ENCODE assay signal across 9 mouse cellular contexts in the genomic region with DNA sequence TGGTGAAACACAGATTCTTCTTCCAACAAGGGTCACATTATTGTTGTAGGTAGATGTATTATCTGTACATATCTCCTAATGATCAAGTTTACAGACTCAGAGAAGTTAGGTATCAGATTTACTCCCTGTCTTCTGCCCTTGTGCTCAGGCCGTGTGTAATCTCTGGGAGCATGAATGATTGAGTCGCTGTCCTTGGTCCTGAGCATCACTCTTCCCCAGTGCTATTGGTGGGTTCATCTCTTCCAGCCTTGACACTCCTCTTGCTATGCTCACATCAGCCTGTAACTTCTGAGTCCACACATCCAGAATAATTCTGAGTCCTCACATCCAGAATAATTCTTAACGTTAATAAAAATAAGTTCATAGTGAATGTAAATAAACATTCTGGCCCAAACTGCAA.
A peak's percentile ranks its signal among the peaks of the same experiment; 100 is the strongest.
DNase-seq lines count a peak whose midpoint lies in the region; ATAC-seq and TF ChIP-seq lines count a peak whose summit lies in the region.
"Had no signal": no experiment of that assay in that cellular context is flagged by ENCODE, and none has a peak within 500 bp of the region (broad histone marks: within the 10 kb centered on the region; RNA-seq: fewer than 3 reads in every experiment).

No protein-coding gene starts in this region.

- no peaks in the 10 kb centered on the region for H3K27me3 ChIP-seq in lung, embryonic 14.5 days (ENCODE audit: insufficient read depth, low read length)
- H3K27me3 ChIP-seq in limb, embryonic 14.5 days (ENCODE audit: control insufficient read depth, insufficient read depth, low read length) = no peaks in the 10 kb centered on the region
- H3K27me3 ChIP-seq: stomach, embryonic 15.5 days had no signal

- no peaks in the 10 kb centered on the region for H3K9me3 ChIP-seq in lung, embryonic 14.5 days (ENCODE audit: low read depth, low read length)
- no peaks in the 10 kb centered on the region for H3K9me3 ChIP-seq in limb, embryonic 14.5 days (ENCODE audit: control insufficient read depth, low read length)
- H3K9me3 ChIP-seq: stomach, embryonic 15.5 days had no signal

- H3K4me1 ChIP-seq in lung, embryonic 14.5 days (ENCODE audit: insufficient read depth) = no peaks in the 10 kb centered on the region
- H3K4me1 ChIP-seq in limb, embryonic 14.5 days (ENCODE audit: control insufficient read depth, insufficient read depth, low read length) = no peaks in the 10 kb centered on the region
- H3K4me1 ChIP-seq: stomach, embryonic 15.5 days had no signal

- no peak overlapping the region for H3K27ac ChIP-seq in lung, embryonic 14.5 days (ENCODE audit: low read depth)
- H3K27ac ChIP-seq in limb, embryonic 14.5 days (replicated peaks; ENCODE audit: low read depth, low read length) = no peak overlapping the region
- H3K27ac ChIP-seq: stomach, embryonic 15.5 days had no signal

- no peaks in the 10 kb centered on the region for H3K36me3 ChIP-seq in lung, embryonic 14.5 days (ENCODE audit: insufficient read depth)
- no peaks in the 10 kb centered on the region for H3K36me3 ChIP-seq in limb, embryonic 14.5 days (ENCODE audit: control insufficient read depth, insufficient read depth, low read length)
- H3K36me3 ChIP-seq: stomach, embryonic 15.5 days had no signal

- no peak overlapping the region for H3K4me2 ChIP-seq in lung, embryonic 14.5 days
- H3K4me2 ChIP-seq in limb, embryonic 14.5 days (replicated peaks; ENCODE audit: low read depth, low read length, severe bottlenecking) = no peak overlapping the region
- H3K4me2 ChIP-seq: stomach, embryonic 15.5 days had no signal

- TF ChIP-seq CTCF in lung, embryonic 14.5 days (IDR thresholded peaks at IDR 0.05; ENCODE audit: low read depth) = no peak

- H3K9ac ChIP-seq in lung, embryonic 14.5 days = no peak overlapping the region
- no peak overlapping the region for H3K9ac ChIP-seq in limb, embryonic 14.5 days (ENCODE audit: low read depth, low read length, severe bottlenecking)
- H3K9ac ChIP-seq: stomach, embryonic 15.5 days had no signal

- no peak overlapping the region for H3K4me3 ChIP-seq in lung, embryonic 14.5 days (ENCODE audit: low read depth, low read length)
- H3K4me3 ChIP-seq in limb, embryonic 14.5 days (replicated peaks; ENCODE audit: low read length) = no peak overlapping the region
- H3K4me3 ChIP-seq: stomach, embryonic 15.5 days had no signal

- 27% methylated on average over 3 of the region's 3 CpGs for WGBS in lung, embryonic 14.5 days
- WGBS in limb, embryonic 14.5 days = 33% methylated on average over 3 of the region's 3 CpGs

- no peak for ATAC-seq in CD4-positive, CD25-positive, alpha-beta regulatory T cell, adult 4 months
- ATAC-seq in lung, embryonic 14.5 days (ENCODE audit: insufficient read depth) = peak; percentile 52; the same call in 1 of the 2 replicates
- no peak for ATAC-seq in limb, embryonic 14.5 days (ENCODE audit: low FRiP score, low read depth)

- no peak for TF ChIP-seq POLR2A in limb, embryonic 14.5 days (IDR thresholded peaks at IDR 0.05; ENCODE audit: borderline replicate concordance, extremely low read depth, insufficient read depth, insufficient read length)

- intact Hi-C loops in left cerebral cortex, postnatal 10 days (cut with DNase I) = no loop called here

- peak; percentile 1 for DNase-seq in CD4-positive, CD25-positive, alpha-beta regulatory T cell, adult 2 months (ENCODE audit: low read depth, low spot score)
- peak; percentile 87 for DNase-seq in lung, embryonic 14.5 days
- no peak for DNase-seq in lung, postnatal 4 days
- DNase-seq in c-Kit-positive CD71-positive TER-119-negative erythroid progenitor cells, embryonic 14.5 days (ENCODE audit: low read depth) = peak; percentile 1
- DNase-seq in limb, embryonic 14.5 days (ENCODE audit: low spot score) = peak; percentile 87
- DNase-seq in left cerebral cortex, postnatal 10 days (ENCODE audit: extremely low spot score in 1 of 2, low spot score in 2 of 2) = no peak
- no peak for DNase-seq in left cerebral cortex, adult 11 months (ENCODE audit: low spot score)

Comparison
In these comparisons a context has a peak if more than half of its experiments do, and no peak if none do; other contexts are left out.
1. DNase-seq: peak in CD4-positive, CD25-positive, alpha-beta regulatory T cell, adult 2 months (single experiment), lung, embryonic 14.5 days (single experiment), c-Kit-positive CD71-positive TER-119-negative erythroid progenitor cells, embryonic 14.5 days (single experiment) and limb, embryonic 14.5 days (single experiment); none in lung, postnatal 4 days (0 of 2), left cerebral cortex, postnatal 10 days (0 of 2) and left cerebral cortex, adult 11 months (single experiment).